Comparison of ENCODE assay signal across 15 mouse cellular contexts in the genomic region with DNA sequence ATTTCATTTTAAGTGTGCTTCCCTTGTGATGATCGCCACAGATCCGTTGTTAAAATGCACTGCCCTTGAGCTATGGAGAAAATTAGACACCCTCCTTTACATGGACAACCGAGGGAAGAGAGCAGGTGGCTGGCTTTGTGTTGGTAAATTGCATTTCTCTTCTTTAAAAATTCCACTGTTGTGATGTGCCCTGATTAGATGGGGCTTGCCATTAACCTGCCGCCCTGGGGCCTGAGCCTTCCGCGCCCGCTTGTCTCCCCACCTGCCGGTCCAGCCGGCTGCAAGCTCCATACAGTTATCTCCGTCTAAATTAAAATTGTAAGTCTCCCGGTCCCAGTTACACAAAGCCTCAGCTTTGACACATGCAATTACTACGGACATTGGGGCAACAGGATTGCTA. TPM values are rescaled to one million over a fixed set of nuclear protein-coding genes. Genes with fewer than 3 reads are reported as not detected.
DNase-seq lines count a peak whose midpoint lies in the region; ATAC-seq lines count a peak whose summit lies in the region.
"Had no signal": no experiment of that assay in that cellular context is flagged by ENCODE, and none has a peak within 500 bp of the region (broad histone marks: within the 10 kb centered on the region; RNA-seq: fewer than 3 reads in every experiment).

No protein-coding gene starts in this region.

- H3K27ac ChIP-seq in neural tube, embryonic 11.5 days (ENCODE audit: low read depth, low read length): no peak overlapping the region
- H3K27ac ChIP-seq in neural tube, embryonic 15.5 days (replicated peaks): no peak overlapping the region
- peak overlapping the region; percentile 60; the same call in 1 of the 2 replicates for H3K27ac ChIP-seq in hindbrain, embryonic 13.5 days
- no peak overlapping the region for H3K27ac ChIP-seq in neural tube, embryonic 14.5 days (ENCODE audit: low read depth, low read length)
- H3K27ac ChIP-seq: embryonic facial prominence, embryonic 15.5 days; forebrain, embryonic 15.5 days; hindbrain, embryonic 15.5 days; layer of hippocampus, adult 2 months; liver, embryonic 14.5 days; stomach, embryonic 15.5 days had no signal

- no peak overlapping the region for H3K9ac ChIP-seq in neural tube, embryonic 11.5 days (ENCODE audit: low read length)
- no peak overlapping the region for H3K9ac ChIP-seq in neural tube, embryonic 15.5 days (replicated peaks)
- no peak overlapping the region for H3K9ac ChIP-seq in hindbrain, embryonic 13.5 days
- H3K9ac ChIP-seq in neural tube, embryonic 14.5 days (replicated peaks; ENCODE audit: low read depth, low read length): no peak overlapping the region
- H3K9ac ChIP-seq: embryonic facial prominence, embryonic 15.5 days; forebrain, embryonic 15.5 days; hindbrain, embryonic 15.5 days; liver, embryonic 14.5 days; stomach, embryonic 15.5 days had no signal

- DNase-seq in heart, adult 11 months: peak; percentile 62
- no peak for DNase-seq in heart, postnatal 10 days
- peak; percentile 32 for DNase-seq in neural tube, embryonic 11.5 days (ENCODE audit: low spot score)
- DNase-seq in urinary bladder, postnatal 14 days (ENCODE audit: low spot score): no peak
- DNase-seq: cerebellum, adult 11 months; kidney, adult 11 months had no signal

- no peak overlapping the region for H3K4me3 ChIP-seq in neural tube, embryonic 11.5 days (ENCODE audit: low read depth, low read length)
- H3K4me3 ChIP-seq in neural tube, embryonic 15.5 days (replicated peaks): no peak overlapping the region
- H3K4me3 ChIP-seq in hindbrain, embryonic 13.5 days: no peak overlapping the region
- no peak overlapping the region for H3K4me3 ChIP-seq in neural tube, embryonic 14.5 days (ENCODE audit: low read depth, low read length)
- H3K4me3 ChIP-seq: embryonic facial prominence, embryonic 15.5 days; forebrain, embryonic 15.5 days; hindbrain, embryonic 15.5 days; layer of hippocampus, adult 2 months; stomach, embryonic 15.5 days had no signal

- no peak overlapping the region for H3K4me2 ChIP-seq in neural tube, embryonic 11.5 days (ENCODE audit: low read depth)
- H3K4me2 ChIP-seq in neural tube, embryonic 15.5 days: no peak overlapping the region
- no peak overlapping the region for H3K4me2 ChIP-seq in hindbrain, embryonic 13.5 days
- no peak overlapping the region for H3K4me2 ChIP-seq in neural tube, embryonic 14.5 days (ENCODE audit: low read depth, low read length)
- H3K4me2 ChIP-seq: embryonic facial prominence, embryonic 15.5 days; forebrain, embryonic 15.5 days; hindbrain, embryonic 15.5 days; stomach, embryonic 15.5 days had no signal

- H3K4me1 ChIP-seq in neural tube, embryonic 11.5 days (ENCODE audit: control insufficient read depth, insufficient read depth, low read length): no peaks in the 10 kb centered on the region
- 0 out of 2 replicates have a peak, but pooled peaks cover 2% of the 10 kb centered on the region for H3K4me1 ChIP-seq in neural tube, embryonic 15.5 days
- H3K4me1 ChIP-seq in hindbrain, embryonic 13.5 days (replicated peaks): peaks cover 28% of the 10 kb centered on the region
- H3K4me1 ChIP-seq in neural tube, embryonic 14.5 days (ENCODE audit: control insufficient read depth, insufficient read depth, low read length): no peaks in the 10 kb centered on the region
- H3K4me1 ChIP-seq: embryonic facial prominence, embryonic 15.5 days; forebrain, embryonic 15.5 days; hindbrain, embryonic 15.5 days; stomach, embryonic 15.5 days had no signal

- no peaks in the 10 kb centered on the region for H3K27me3 ChIP-seq in neural tube, embryonic 11.5 days (ENCODE audit: control insufficient read depth, insufficient read depth, low read length)
- H3K27me3 ChIP-seq in neural tube, embryonic 15.5 days (replicated peaks): no peaks in the 10 kb centered on the region
- H3K27me3 ChIP-seq in hindbrain, embryonic 13.5 days: peaks cover 3% of the 10 kb centered on the region; the same call in 1 of the 2 replicates
- H3K27me3 ChIP-seq in neural tube, embryonic 14.5 days (ENCODE audit: control insufficient read depth, insufficient read depth, low read length): no peaks in the 10 kb centered on the region
- H3K27me3 ChIP-seq: embryonic facial prominence, embryonic 15.5 days; forebrain, embryonic 15.5 days; hindbrain, embryonic 15.5 days had no signal

- 56% methylated on average over 12 of the region's 12 CpGs for WGBS in neural tube, embryonic 11.5 days
- 32% methylated on average over 12 of the region's 12 CpGs for WGBS in neural tube, embryonic 15.5 days
- 35% methylated on average over 12 of the region's 12 CpGs for WGBS in hindbrain, embryonic 13.5 days
- WGBS in neural tube, embryonic 14.5 days: 29% methylated on average over 12 of the region's 12 CpGs

- no peak; the same call in 1 of the 2 replicates for ATAC-seq in neural tube, embryonic 11.5 days (ENCODE audit: insufficient read depth, low FRiP score, low TSS enrichment)
- no peak for ATAC-seq in neural tube, embryonic 15.5 days (ENCODE audit: low FRiP score)
- 0 out of 2 replicates have a peak, but pooled peaks have one; percentile 22 for ATAC-seq in hindbrain, embryonic 13.5 days (ENCODE audit: low FRiP score)
- ATAC-seq in neural tube, embryonic 14.5 days (ENCODE audit: low read depth): peak; percentile 30; the same call in 1 of the 2 replicates
- ATAC-seq: forebrain, embryonic 15.5 days had no signal

- intact Hi-C loops in heart, postnatal 10 days (cut with DNase I): no loop called here

- H3K9me3 ChIP-seq in neural tube, embryonic 11.5 days (ENCODE audit: control insufficient read depth, low read length): no peaks in the 10 kb centered on the region
- no peaks in the 10 kb centered on the region for H3K9me3 ChIP-seq in neural tube, embryonic 15.5 days (replicated peaks)
- H3K9me3 ChIP-seq in hindbrain, embryonic 13.5 days: no peaks in the 10 kb centered on the region
- H3K9me3 ChIP-seq in neural tube, embryonic 14.5 days (ENCODE audit: control insufficient read depth, low read length): no peaks in the 10 kb centered on the region
- H3K9me3 ChIP-seq: embryonic facial prominence, embryonic 15.5 days; forebrain, embryonic 15.5 days; hindbrain, embryonic 15.5 days; stomach, embryonic 15.5 days had no signal

- no peaks in the 10 kb centered on the region for H3K36me3 ChIP-seq in neural tube, embryonic 11.5 days (ENCODE audit: control insufficient read depth, insufficient read depth, low read length)
- no peaks in the 10 kb centered on the region for H3K36me3 ChIP-seq in neural tube, embryonic 15.5 days
- H3K36me3 ChIP-seq in hindbrain, embryonic 13.5 days: no peaks in the 10 kb centered on the region
- no peaks in the 10 kb centered on the region for H3K36me3 ChIP-seq in neural tube, embryonic 14.5 days (ENCODE audit: control insufficient read depth, insufficient read depth, low read length)
- H3K36me3 ChIP-seq: embryonic facial prominence, embryonic 15.5 days; forebrain, embryonic 15.5 days; hindbrain, embryonic 15.5 days; stomach, embryonic 15.5 days had no signal

RNA-seq across cellular contexts. Expression of gene Lpcat1, which starts 48.7 kb away (rescaled TPM):
- total RNA-seq in heart, postnatal 10 days (2021): 10 to 100 TPM; 10.7 to 13.0 TPM
- polyA plus RNA-seq in neural tube, embryonic 11.5 days (2014; fragmentation: Nextera tagmentation; extraction: Ambion mirVana): 46.0 and 49.8 TPM in 2 replicates
- polyA plus RNA-seq in neural tube, embryonic 15.5 days (2015; fragmentation: Nextera tagmentation; extraction: Ambion mirVana): 51.7 and 62.6 TPM in 2 replicates
- polyA plus RNA-seq in hindbrain, embryonic 13.5 days (2015; fragmentation: Nextera tagmentation; extraction: Ambion mirVana): 57.0 and 59.6 TPM in 2 replicates
- 74.9 and 80.1 TPM in 2 replicates for polyA plus RNA-seq in neural tube, embryonic 14.5 days (2014; fragmentation: Nextera tagmentation; extraction: Ambion mirVana)

Comparison
In these comparisons a context has a peak if more than half of its experiments do, and no peak if none do; other contexts are left out.
1. DNase-seq: peak in heart, adult 11 months (single experiment) and neural tube, embryonic 11.5 days (single experiment); none in heart, postnatal 10 days (0 of 2) and urinary bladder, postnatal 14 days (single experiment).
2. ATAC-seq: peak in hindbrain, embryonic 13.5 days (single experiment) and neural tube, embryonic 14.5 days (single experiment); none in neural tube, embryonic 11.5 days (single experiment) and neural tube, embryonic 15.5 days (single experiment).